Mouse (Mus musculus): ENCODE measurements around the gene Gm10338. TPM values are rescaled to one million over a fixed set of nuclear protein-coding genes. Genes with fewer than 3 reads are reported as not detected.
"Not testable (repeated sequence)": the region's sequence is repeated elsewhere in the genome, so short reads cannot be mapped to it uniquely, and the experiment has no call there.

Gene Gm10338
- total RNA-seq (2021), result not detected
- long read RNA-seq, experiment 1, result 0 reads
- long read RNA-seq, experiment 2, result 0 reads

DNA sequence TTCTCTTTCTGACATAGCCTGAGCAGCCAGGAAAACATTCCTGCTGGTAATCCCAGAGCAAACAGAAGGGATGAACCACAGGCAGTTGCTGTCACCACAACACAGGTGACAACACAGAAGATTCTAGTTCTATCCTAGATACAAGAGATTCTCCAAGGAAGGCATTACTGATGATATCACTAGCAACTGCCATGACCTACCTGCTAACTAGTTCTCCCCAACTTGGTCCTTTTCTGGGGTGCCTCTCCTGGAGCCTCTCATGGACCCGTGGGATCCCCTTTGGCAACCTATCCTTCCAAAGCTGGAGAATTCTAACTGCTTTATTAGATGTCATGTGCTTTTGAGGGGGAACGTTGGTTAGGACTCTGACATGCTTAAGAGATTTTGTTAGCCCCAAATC lies at the start of gene Gm10338:
Gene Gm10338 (minus strand): TSS at position 101 of the 400 bp plus-strand sequence.
- DNase-seq (ENCODE audit: low spot score), result not testable (repeated sequence)

DNA sequence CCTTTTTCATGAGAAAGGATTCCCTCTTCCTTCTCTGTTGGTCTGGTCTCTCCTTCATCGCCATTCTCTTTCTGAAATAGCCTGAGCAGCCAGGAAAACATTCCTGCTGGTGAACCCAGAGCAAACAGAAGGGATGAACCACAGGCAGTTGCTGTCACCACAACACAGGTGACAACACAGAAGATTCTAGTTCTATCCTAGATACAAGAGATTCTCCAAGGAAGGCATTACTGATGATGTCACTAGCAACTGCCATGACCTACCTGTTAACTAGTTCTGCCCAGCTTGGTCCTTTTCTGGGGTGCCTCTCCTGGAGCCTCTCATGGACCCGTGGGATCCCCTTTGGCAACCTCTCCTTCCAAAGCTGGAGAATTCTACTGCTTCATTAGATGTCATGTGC lies 48.5 kb upstream of the Gm10338 start, which contains the start of gene Gm10128:
Gene Gm10128 (minus strand): TSS at position 101 of the 400 bp plus-strand sequence.
- DNase-seq (ENCODE audit: low spot score), result not testable (repeated sequence)

DNA sequence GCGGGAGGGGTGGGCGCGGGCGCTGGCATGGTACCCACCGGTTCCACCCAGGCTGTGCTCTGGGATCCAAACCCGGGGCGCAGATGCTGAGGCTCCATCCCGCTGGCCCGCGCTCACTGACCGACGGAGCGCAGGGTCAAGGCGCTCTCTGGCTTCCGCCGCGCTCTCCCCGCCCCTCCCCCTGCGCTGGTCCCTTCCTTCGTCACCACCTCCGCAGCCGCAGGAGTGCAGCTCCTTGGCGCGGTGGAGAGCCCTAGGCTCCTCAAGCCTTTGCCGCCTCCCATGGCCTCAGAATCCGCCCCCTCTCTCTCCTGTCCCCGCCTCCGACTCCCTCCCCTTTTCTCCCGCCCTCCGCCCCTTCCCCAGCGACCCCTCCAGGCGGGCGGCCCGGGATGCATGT lies 27.0 kb downstream of the Gm10338 start, which contains the start of gene Gm3558:
Gene Gm3558 (minus strand): TSS at position 185 of the 400 bp plus-strand sequence.
- not testable (repeated sequence) for DNase-seq (ENCODE audit: low spot score)

DNA sequence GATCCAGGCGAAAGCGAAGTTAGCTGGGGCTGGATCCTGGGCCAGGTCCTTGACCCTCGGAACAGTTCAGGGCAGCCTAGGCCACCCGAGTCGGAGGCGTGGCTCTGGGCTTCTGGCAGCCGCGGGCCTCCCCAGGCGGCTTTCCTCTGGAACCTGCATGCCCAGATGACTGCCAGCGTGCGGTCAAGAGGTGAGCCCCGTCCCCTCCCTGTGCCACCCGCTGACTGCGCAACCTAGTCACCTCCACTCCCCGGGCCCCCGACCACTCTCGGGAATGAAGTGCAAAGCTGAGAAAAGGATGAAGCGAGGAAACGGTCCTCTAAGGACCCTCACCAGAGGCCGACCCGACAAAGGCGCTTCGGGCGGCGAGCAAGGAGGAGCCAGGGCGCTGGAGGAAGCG lies 27.5 kb downstream of the Gm10338 start:
- DNase-seq (ENCODE audit: low spot score), result not testable (repeated sequence)

DNA sequence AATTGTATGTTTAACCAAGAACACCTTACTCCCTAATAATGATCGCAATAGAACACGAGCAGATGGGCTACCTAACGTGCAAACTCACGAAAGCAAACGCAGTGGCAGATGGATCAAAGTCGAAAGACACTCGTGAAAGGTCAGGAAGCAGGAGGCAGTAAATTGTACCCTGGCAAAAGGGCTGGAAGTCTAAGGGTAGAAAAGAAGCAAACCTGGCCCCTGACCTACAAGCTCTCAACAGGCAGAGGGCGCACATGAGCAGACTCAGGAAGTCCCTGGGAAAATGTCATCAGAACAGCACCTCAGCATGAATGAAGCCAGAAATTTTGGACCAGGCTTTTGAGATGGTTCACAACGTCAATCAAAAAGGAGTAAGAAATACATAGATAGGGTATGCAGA lies 28.1 kb downstream of the Gm10338 start:
- not testable (repeated sequence) for DNase-seq (ENCODE audit: low spot score)

Other genes starting within 250 kb of the Gm10338 start
- not detected for gene Gm8374, start 230.5 kb downstream of the Gm10338 start, total RNA-seq (2021)
- not detected for gene Gm3755, start 144.7 kb downstream of the Gm10338 start, total RNA-seq (2021)
- not detected for gene Gm3752, start 111.8 kb downstream of the Gm10338 start, total RNA-seq (2021)
- gene Gm3558, start 27.0 kb downstream of the Gm10338 start, total RNA-seq (2021), result under 1 TPM; 0.25 to 0.43 TPM
- not detected for gene Gm10128, start 48.4 kb upstream of the Gm10338 start, total RNA-seq (2021)
- gene Gm26661, start 196.0 kb upstream of the Gm10338 start, total RNA-seq (2021), result not detected
- 10 to 100 TPM in 1 of 2 experiments, 1 to 10 TPM in 1; 6.2 to 10.5 TPM for gene Flnb, start 222.4 kb upstream of the Gm10338 start, total RNA-seq (2021)

Data from gastrocnemius, adult 18-20 months (tissue).